Mouse (Mus musculus) layer of hippocampus, adult 11-12 months (tissue): Measurements from ENCODE around the gene Olfr952.

Source experiments
- DNase-seq: peaks from one replicate; pipeline ENCODE4 v3.0.0; 2022; ENCODE audit warnings: low spot score

The Olfr952 gene

DNA sequence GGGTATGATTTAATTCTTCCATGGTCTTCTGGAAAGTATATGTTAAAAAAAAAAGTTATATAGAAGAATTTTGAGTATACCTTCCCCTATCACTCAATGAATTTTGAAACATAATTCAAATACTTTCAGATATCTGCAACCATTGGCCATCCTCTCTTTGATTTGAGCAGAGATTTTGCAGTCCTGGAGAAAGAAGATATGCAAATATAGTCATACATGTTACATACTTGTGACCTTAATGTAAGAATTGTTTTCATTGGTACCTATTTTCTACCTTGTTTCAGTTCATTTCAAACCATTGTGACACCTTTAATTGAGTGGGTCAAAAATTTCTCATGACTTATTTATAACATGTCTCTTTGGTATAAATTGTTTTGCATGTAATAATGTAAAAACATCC is at the start of gene Olfr952:
Gene Olfr952 (minus strand): TSS at position 101 of the 400 bp plus-strand sequence.
- no peak for DNase-seq

DNA sequence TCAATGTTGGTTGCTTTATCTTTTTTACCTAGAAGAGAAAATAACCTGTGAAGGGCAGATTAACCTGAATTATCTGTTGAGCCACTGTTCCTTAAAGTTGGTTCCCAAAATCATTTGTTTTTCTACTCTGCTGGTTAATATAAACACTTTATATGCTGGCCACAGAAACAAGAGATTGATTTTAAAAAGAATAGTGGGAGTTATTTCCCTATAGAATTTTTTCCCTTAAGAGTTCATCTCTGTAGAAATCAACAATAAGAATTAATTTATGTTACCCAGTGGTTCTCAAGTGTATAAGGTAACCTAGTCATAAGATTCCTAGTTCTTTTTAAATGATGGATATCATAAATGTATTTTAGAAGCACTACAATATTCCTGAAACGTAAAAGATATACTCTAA is 44.9 kb upstream of the Olfr952 start, which contains the start of gene Olfr955:
Gene Olfr955 (minus strand): TSS at position 101 of the 400 bp plus-strand sequence.
- no peak for DNase-seq

DNA sequence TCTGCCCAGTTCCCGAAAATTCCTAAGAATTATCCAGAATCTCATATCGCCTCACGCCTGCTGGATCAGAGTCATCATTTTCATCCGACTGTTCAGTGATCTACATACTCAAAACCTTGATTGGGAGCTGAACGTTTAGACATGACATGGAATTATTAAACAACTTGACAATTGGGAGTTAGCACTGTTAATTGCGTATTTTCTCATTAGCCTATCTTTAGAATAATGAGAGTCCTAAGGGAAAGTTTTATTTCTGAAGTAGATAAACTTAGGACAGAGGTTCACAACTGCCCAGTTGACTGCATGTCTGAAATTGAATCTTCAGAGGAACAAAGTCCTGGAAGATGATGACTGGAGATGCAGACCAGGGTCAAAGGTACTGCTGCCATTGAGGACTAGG is 29.5 kb upstream of the Olfr952 start, which contains the start of gene Olfr954:
Gene Olfr954 (plus strand): TSS at position 301 of the 400 bp plus-strand sequence.
- DNase-seq, result no peak

DNA sequence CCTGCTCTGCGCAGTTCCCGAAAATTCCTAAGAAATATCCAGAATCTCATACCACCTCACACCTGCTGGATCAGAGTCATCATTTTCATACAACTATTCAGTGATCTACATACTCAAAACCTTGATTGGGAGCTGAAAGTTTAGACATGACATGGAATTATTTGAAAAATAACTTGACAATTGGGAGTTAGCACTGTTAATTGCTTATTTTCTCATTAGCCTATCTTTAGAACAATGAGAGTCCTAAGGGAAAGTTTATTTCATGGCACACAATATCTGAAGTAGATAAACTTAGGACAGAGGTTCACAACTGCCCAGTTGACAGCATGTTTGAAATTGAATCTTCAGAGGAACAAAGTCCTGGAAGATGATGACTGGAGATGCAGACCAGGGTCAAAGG is 39.8 kb downstream of the Olfr952 start, which contains the start of gene Olfr951:
Gene Olfr951 (plus strand): TSS at position 301 of the 400 bp plus-strand sequence.
- no peak for DNase-seq
